Mouse (Mus musculus) hindbrain, embryonic 13.5 days (tissue): ENCODE results near the gene Kcnj9. TPM values are rescaled to one million over a fixed set of nuclear protein-coding genes. Genes with fewer than 3 reads are reported as not detected.

ENCODE experiments used
- ATAC-seq: fragments of 200-750 bp; cut with Nextera tagmentation; 2 replicates; pipeline ENCODE4 v1.8.0; 2017; ENCODE audit warnings: moderate TSS enrichment; ENCODE audit not compliant: low FRiP score
- H3K27ac ChIP-seq: fragments of 300-500 bp; sonication (generic); 2 replicates; pipeline ENCODE4 v1.5.1; 2015; ENCODE audit warnings: inconsistent platforms, mild to moderate bottlenecking, moderate library complexity
- H3K27me3 ChIP-seq: fragments of 300-500 bp; sonication (generic); 2 replicates; pipeline ENCODE4 v1.6.1; 2015; ENCODE audit warnings: mild to moderate bottlenecking, inconsistent platforms
- H3K36me3 ChIP-seq: fragments of 300-500 bp; sonication (generic); 2 replicates; pipeline ENCODE4 v1.6.1; 2015; ENCODE audit warnings: mild to moderate bottlenecking, inconsistent platforms
- H3K4me1 ChIP-seq: fragments of 300-500 bp; sonication (generic); replicated peaks from 2 replicates; pipeline ENCODE4 v1.6.1; 2015; ENCODE audit warnings: inconsistent platforms
- H3K4me2 ChIP-seq: fragments of 300-500 bp; sonication (generic); 2 replicates; pipeline ENCODE4 v1.6.1; 2015; ENCODE audit warnings: inconsistent platforms, mild to moderate bottlenecking, moderate library complexity
- H3K4me3 ChIP-seq: fragments of 300-500 bp; sonication (generic); 2 replicates; pipeline ENCODE4 v1.5.1; 2015; ENCODE audit warnings: mild to moderate bottlenecking, inconsistent platforms
- H3K9ac ChIP-seq: fragments of 300-500 bp; sonication (generic); 2 replicates; pipeline ENCODE4 v1.6.1; 2015; ENCODE audit warnings: mild to moderate bottlenecking, inconsistent platforms
- H3K9me3 ChIP-seq: fragments of 300-500 bp; sonication (generic); 2 replicates; pipeline ENCODE4 v1.6.1; 2016; ENCODE audit warnings: inconsistent platforms
- WGBS: fragments of 180-500 bp; shearing (Covaris S2); methylation state at CpG from one replicate; pipeline ENCODE4 v1.1.7; 2015; 5-methylcytosine and 5-hydroxymethylcytosine counted together
- polyA plus RNA-seq: library from polyadenylated mRNA; unstranded; fragments of >200 nt; fragmentation: Nextera tagmentation; extraction: Ambion mirVana; gene quantifications from 2 replicates; pipeline ENCODE4 v1.2.1, GENCODE M21; 2015

Gene Kcnj9
- polyA plus RNA-seq, 1 experiment from 2014 or later, result 2.2 TPM

- 80% methylated on average over 16 of the region's 16 CpGs for WGBS
- no peak for ATAC-seq
Observed at GRCm38 (mm10) chr1:172279768-172280509, 49.2 kb downstream of the Kcnj9 start.

GRCm38 (mm10) chr1:172278328-172278727, 50.8 kb downstream of the Kcnj9 start:
- H3K4me3 ChIP-seq, result no peak overlapping the region
- no peak overlapping the region for H3K9ac ChIP-seq
- no peak for ATAC-seq
- H3K27me3 ChIP-seq, result no peaks in the 10 kb centered on the region
- WGBS, result 95% methylated on average over 13 of the region's 13 CpGs
- H3K4me2 ChIP-seq, result no peak overlapping the region
- H3K36me3 ChIP-seq, result no peaks in the 10 kb centered on the region
- H3K9me3 ChIP-seq, result no peaks in the 10 kb centered on the region
- no peak overlapping the region for H3K27ac ChIP-seq
- H3K4me1 ChIP-seq, result peaks cover 6% of the 10 kb centered on the region; the same call in 1 of the 2 replicates

More at GRCm38 (mm10) chr1:172279768-172280509, 49.2 kb downstream of the Kcnj9 start:
- no peak overlapping the region for H3K4me3 ChIP-seq
- no peaks in the 10 kb centered on the region for H3K9me3 ChIP-seq
- H3K36me3 ChIP-seq, result peaks cover 3% of the 10 kb centered on the region; the same call in 1 of the 2 replicates
- H3K4me2 ChIP-seq, result no peak overlapping the region
- H3K4me1 ChIP-seq, result peaks cover 6% of the 10 kb centered on the region; the same call in 1 of the 2 replicates
- no peaks in the 10 kb centered on the region for H3K27me3 ChIP-seq
- H3K9ac ChIP-seq, result no peak overlapping the region
- H3K27ac ChIP-seq, result no peak overlapping the region

GRCm38 (mm10) chr1:172277172-172277571, 51.9 kb downstream of the Kcnj9 start:
- WGBS, result 79% methylated on average over 3 of the region's 3 CpGs
- no peak overlapping the region for H3K4me2 ChIP-seq
- no peaks in the 10 kb centered on the region for H3K9me3 ChIP-seq
- H3K4me1 ChIP-seq, result peaks cover 6% of the 10 kb centered on the region; the same call in 1 of the 2 replicates
- H3K36me3 ChIP-seq, result no peaks in the 10 kb centered on the region
- no peaks in the 10 kb centered on the region for H3K27me3 ChIP-seq
- ATAC-seq, result no peak
- no peak overlapping the region for H3K9ac ChIP-seq
- H3K4me3 ChIP-seq, result no peak overlapping the region
- H3K27ac ChIP-seq, result no peak overlapping the region

- 72% methylated on average over 5 of the region's 5 CpGs for WGBS
- H3K9ac ChIP-seq, result no peak overlapping the region
Observed at GRCm38 (mm10) chr1:172274547-172274946, 54.6 kb downstream of the Kcnj9 start.

DNA sequence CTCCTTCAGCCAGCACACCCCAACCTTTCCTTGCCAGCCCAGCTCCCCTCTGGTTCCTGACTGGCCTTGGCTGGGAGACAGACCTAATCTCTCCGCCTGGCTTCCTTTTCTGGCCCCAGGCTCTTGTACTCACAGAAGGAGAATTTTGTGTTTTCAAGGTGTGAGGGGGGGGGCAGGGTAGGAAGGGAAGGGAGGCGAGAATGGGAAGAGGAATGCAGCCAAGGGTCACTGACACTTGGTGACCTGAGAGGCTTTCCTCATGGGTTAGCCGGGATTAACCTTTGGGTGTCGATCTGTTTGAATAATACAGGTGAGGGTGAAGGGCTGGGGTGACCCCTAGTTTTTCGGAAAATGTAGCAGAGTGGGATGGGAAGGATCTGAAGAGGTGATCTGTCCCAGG, 55.0 kb downstream of the Kcnj9 start:
- Histone ChIP-seq H3K9ac (no peak overlapping the region), H3K27me3 (no peaks in the 10 kb centered on the region), H3K4me3 (no peak overlapping the region), H3K4me1 (peaks cover 9% of the 10 kb centered on the region), H3K36me3 (no peaks in the 10 kb centered on the region), H3K27ac (no peak overlapping the region), H3K4me2 (no peak overlapping the region), H3K9me3 (no peaks in the 10 kb centered on the region)
- ATAC-seq, result no peak
- WGBS, result 75% methylated on average over 5 of the region's 5 CpGs

More at GRCm38 (mm10) chr1:172274547-172274946, 54.6 kb downstream of the Kcnj9 start:
- ATAC-seq, result no peak
- no peaks in the 10 kb centered on the region for H3K9me3 ChIP-seq
- peaks cover 10% of the 10 kb centered on the region for H3K4me1 ChIP-seq
- H3K4me3 ChIP-seq, result no peak overlapping the region
- no peak overlapping the region for H3K27ac ChIP-seq
- H3K27me3 ChIP-seq, result no peaks in the 10 kb centered on the region
- no peaks in the 10 kb centered on the region for H3K36me3 ChIP-seq
- no peak overlapping the region for H3K4me2 ChIP-seq

DNA sequence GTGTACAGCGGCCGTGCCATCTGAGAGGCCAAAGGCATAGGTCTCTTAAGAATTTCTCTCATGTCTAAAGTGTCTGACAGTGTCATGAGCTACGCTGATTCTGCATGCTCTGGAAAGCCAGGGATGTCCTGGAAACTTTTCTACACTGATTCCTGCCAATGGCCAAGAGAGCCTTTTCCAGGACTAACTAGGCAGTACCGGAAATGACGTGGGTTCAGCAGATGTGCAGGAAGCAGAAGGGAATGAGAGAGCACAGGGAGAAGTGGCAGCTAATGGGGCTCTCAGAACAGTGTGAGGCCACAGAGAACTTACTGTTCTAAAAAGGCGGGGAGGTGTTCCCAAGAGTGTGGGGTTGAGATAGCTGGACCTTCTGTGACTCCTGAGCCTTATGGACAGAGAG, 55.7 kb downstream of the Kcnj9 start:
- no peak for ATAC-seq
- Histone ChIP-seq H3K27ac (no peak overlapping the region), H3K36me3 (no peaks in the 10 kb centered on the region), H3K9me3 (no peaks in the 10 kb centered on the region), H3K4me2 (no peak overlapping the region), H3K27me3 (no peaks in the 10 kb centered on the region), H3K4me3 (no peak overlapping the region), H3K4me1 (peaks cover 9% of the 10 kb centered on the region), H3K9ac (no peak overlapping the region)
- 90% methylated on average over 6 of the region's 6 CpGs for WGBS

GRCm38 (mm10) chr1:172271765-172272164, 57.4 kb downstream of the Kcnj9 start:
- Histone ChIP-seq H3K4me3 (no peak overlapping the region), H3K4me1 (peaks cover 9% of the 10 kb centered on the region), H3K9ac (no peak overlapping the region), H3K36me3 (no peaks in the 10 kb centered on the region), H3K4me2 (no peak overlapping the region), H3K27me3 (no peaks in the 10 kb centered on the region), H3K9me3 (no peaks in the 10 kb centered on the region), H3K27ac (peak overlapping the region; percentile 40; the same call in 1 of the 2 replicates)
- ATAC-seq, result peak; percentile 87
- 43% methylated on average over 10 of the region's 10 CpGs for WGBS

DNA sequence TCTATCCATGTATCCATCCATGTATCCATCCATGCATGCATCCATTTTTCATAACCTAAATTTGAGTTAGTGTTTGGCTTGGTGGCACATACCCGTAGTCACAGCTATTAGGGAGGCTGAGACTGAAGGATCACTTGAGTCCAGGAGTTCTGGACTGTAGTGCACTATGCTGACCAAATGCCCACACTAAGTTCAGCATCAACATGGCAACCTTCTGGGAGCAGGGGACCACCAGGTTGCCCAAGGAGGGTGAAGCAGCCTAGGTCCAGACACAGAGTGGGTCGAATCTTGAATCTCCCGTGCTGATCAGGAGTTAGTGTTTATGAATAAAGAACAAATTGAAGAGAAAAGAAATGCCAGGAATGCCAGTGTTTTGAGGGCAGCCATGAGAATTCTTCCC, 57.9 kb downstream of the Kcnj9 start:
- no peaks in the 10 kb centered on the region for H3K36me3 ChIP-seq
- no peaks in the 10 kb centered on the region for H3K27me3 ChIP-seq
- H3K4me2 ChIP-seq, result no peak overlapping the region
- peaks cover 9% of the 10 kb centered on the region for H3K4me1 ChIP-seq
- no peaks in the 10 kb centered on the region for H3K9me3 ChIP-seq
- WGBS, result 63% methylated on average over 3 of the region's 3 CpGs
- ATAC-seq, result 0 out of 2 replicates have a peak, but pooled peaks have one; percentile 64
- H3K27ac ChIP-seq, result peak overlapping the region; percentile 40
- no peak overlapping the region for H3K4me3 ChIP-seq
- no peak overlapping the region for H3K9ac ChIP-seq

Other genes with a start within 250 kb of the Kcnj9 start
- gene Copa, start 246.8 kb downstream of the Kcnj9 start, polyA plus RNA-seq, result 186 and 190 TPM in 2 replicates
- gene Ncstn, start 246.5 kb downstream of the Kcnj9 start, polyA plus RNA-seq, result 118 and 128 TPM in 2 replicates
- gene Pex19, start 202.6 kb downstream of the Kcnj9 start, polyA plus RNA-seq, result 163 and 168 TPM in 2 replicates
- 100 and 107 TPM in 2 replicates for gene Dcaf8, start 181.2 kb downstream of the Kcnj9 start, polyA plus RNA-seq
- 400 and 410 TPM in 2 replicates for gene Pea15a, start 122.5 kb downstream of the Kcnj9 start, polyA plus RNA-seq
- 2.3 and 2.4 TPM in 2 replicates for gene Casq1, start 109.5 kb downstream of the Kcnj9 start, polyA plus RNA-seq
- gene Atp1a4, start 70.9 kb downstream of the Kcnj9 start, polyA plus RNA-seq, result 0.06 TPM in 1 of 2 replicates, not detected in the other
- gene Igsf8, start 67.7 kb downstream of the Kcnj9 start, polyA plus RNA-seq, result 104 and 112 TPM in 2 replicates
- 41.5 and 42.3 TPM in 2 replicates for gene Atp1a2, start 31.3 kb downstream of the Kcnj9 start, polyA plus RNA-seq
- 1.6 and 1.7 TPM in 2 replicates for gene Kcnj10, start 11.9 kb upstream of the Kcnj9 start, polyA plus RNA-seq
- 4.7 and 4.9 TPM in 2 replicates for gene Pigm, start 47.2 kb upstream of the Kcnj9 start, polyA plus RNA-seq
- gene Slamf9, start 146.0 kb upstream of the Kcnj9 start, polyA plus RNA-seq, result 0.34 TPM in 1 of 2 replicates, not detected in the other
- gene Igsf9, start 152.5 kb upstream of the Kcnj9 start, polyA plus RNA-seq, result 57.4 and 62.6 TPM in 2 replicates
- 67.8 and 72.3 TPM in 2 replicates for gene Tagln2, start 170.7 kb upstream of the Kcnj9 start, polyA plus RNA-seq
- gene Cfap45, start 191.5 kb upstream of the Kcnj9 start, polyA plus RNA-seq, result 3.7 and 5.2 TPM in 2 replicates
- gene Vsig8, start 226.6 kb upstream of the Kcnj9 start, polyA plus RNA-seq, result 0.17 and 0.18 TPM in 2 replicates